Mouse (Mus musculus) adrenal gland, postnatal 14 days (tissue): ENCODE data around the gene Gabrd. TPM values are rescaled to one million over a fixed set of nuclear protein-coding genes. Genes with fewer than 3 reads are reported as not detected.

Experiments
- DNase-seq: peaks from one replicate; pipeline ENCODE4 v3.0.0; 2021; ENCODE audit warnings: mixed read lengths
- total RNA-seq: library from RNA; stranded (reverse); gene quantifications from 2 replicates; pipeline ENCODE4 v1.2.3, GENCODE M21; 2021

Gabrd gene
- total RNA-seq, 1 experiment from 2014 or later: 0.11 TPM

GRCm38 (mm10) chr4:155382752-155383151 is 15.2 kb downstream of the Gabrd start:
- DNase-seq: no peak

GRCm38 (mm10) chr4:155381974-155382373 is 15.9 kb downstream of the Gabrd start:
- no peak for DNase-seq

- no peak for DNase-seq
Measured at GRCm38 (mm10) chr4:155371797-155372735, 25.8 kb downstream of the Gabrd start.

- peak; percentile 21 for DNase-seq
Measured at GRCm38 (mm10) chr4:155370737-155371715, 26.9 kb downstream of the Gabrd start.

- DNase-seq: peak; percentile 90
Measured at GRCm38 (mm10) chr4:155368684-155369083, 29.2 kb downstream of the Gabrd start.

- no peak for DNase-seq
Measured at GRCm38 (mm10) chr4:155367739-155368138, 30.2 kb downstream of the Gabrd start.

- DNase-seq: no peak
Measured at GRCm38 (mm10) chr4:155366784-155367183, 31.1 kb downstream of the Gabrd start.

GRCm38 (mm10) chr4:155362443-155362842 is 35.5 kb downstream of the Gabrd start:
- DNase-seq: no peak

- DNase-seq: peak; percentile 85
Measured at GRCm38 (mm10) chr4:155361303-155361791, 36.6 kb downstream of the Gabrd start, which contains the start of gene Prkcz. TSS of gene Prkcz (minus strand) at chr4:155361361.

GRCm38 (mm10) chr4:155360856-155361255 is 37.1 kb downstream of the Gabrd start:
- DNase-seq: no peak

- DNase-seq: no peak
Measured at GRCm38 (mm10) chr4:155359560-155360464, 38.1 kb downstream of the Gabrd start.

- peak; percentile 16 for DNase-seq
Measured at GRCm38 (mm10) chr4:155357601-155358000, 40.3 kb downstream of the Gabrd start.

- no peak for DNase-seq
Measured at GRCm38 (mm10) chr4:155356354-155356753, 41.6 kb downstream of the Gabrd start.

GRCm38 (mm10) chr4:155354546-155354945 is 43.4 kb downstream of the Gabrd start:
- DNase-seq: no peak

GRCm38 (mm10) chr4:155354035-155354434 is 43.9 kb downstream of the Gabrd start:
- DNase-seq: no peak

GRCm38 (mm10) chr4:155352581-155352980 is 45.3 kb downstream of the Gabrd start:
- no peak for DNase-seq

GRCm38 (mm10) chr4:155346350-155346749 is 51.6 kb downstream of the Gabrd start:
- DNase-seq: no peak

GRCm38 (mm10) chr4:155345608-155345953 is 52.3 kb downstream of the Gabrd start:
- peak; percentile 68 for DNase-seq

GRCm38 (mm10) chr4:155344716-155345607 is 53.0 kb downstream of the Gabrd start:
- peak; percentile 12 for DNase-seq

- DNase-seq: no peak
Measured at GRCm38 (mm10) chr4:155344299-155344600, 53.7 kb downstream of the Gabrd start.
